Mouse (Mus musculus) mouse trophoblast stem cell (cell line): Measurements from ENCODE around the gene Gp9.

Source experiments
- in situ Hi-C, 2 experiments: fragments of 300-500 bp; cut with MseI, MboI; formaldehyde crosslinking; loops; 2 replicates in 1 of 2; 3 replicates in 1 of 2; pipeline ENCODE4 v1.15.1; 2025

Gp9 gene

DNA sequence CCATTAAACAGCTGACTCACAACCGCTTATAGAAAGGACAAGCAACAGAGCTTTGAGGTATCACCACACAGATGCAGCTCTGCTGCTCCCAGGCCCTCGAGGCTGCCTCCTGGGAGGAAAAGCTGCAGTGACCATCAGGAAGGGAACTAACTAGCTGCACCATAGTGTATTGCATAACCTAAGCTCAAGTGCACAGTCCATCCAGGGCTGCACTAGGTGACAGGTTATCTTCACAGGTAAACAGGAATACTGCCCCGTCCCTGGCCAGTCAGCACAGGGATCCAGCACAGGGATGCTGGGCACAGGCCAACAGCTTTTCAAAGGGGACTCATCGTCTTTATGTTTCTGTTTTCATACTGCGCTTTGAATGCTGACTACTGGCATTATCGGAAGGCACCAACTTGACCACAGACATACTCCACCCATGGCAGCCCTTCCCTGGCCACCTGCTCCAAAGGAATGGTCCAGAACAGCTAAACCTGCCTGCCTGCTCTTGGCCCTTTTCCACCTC is 31.8 kb downstream of the Gp9 start:
- in situ Hi-C loops: no loop called here

GRCm38 (mm10) chr6:87810311-87810710 is 32.4 kb downstream of the Gp9 start:
- in situ Hi-C loops: no loop called here

DNA sequence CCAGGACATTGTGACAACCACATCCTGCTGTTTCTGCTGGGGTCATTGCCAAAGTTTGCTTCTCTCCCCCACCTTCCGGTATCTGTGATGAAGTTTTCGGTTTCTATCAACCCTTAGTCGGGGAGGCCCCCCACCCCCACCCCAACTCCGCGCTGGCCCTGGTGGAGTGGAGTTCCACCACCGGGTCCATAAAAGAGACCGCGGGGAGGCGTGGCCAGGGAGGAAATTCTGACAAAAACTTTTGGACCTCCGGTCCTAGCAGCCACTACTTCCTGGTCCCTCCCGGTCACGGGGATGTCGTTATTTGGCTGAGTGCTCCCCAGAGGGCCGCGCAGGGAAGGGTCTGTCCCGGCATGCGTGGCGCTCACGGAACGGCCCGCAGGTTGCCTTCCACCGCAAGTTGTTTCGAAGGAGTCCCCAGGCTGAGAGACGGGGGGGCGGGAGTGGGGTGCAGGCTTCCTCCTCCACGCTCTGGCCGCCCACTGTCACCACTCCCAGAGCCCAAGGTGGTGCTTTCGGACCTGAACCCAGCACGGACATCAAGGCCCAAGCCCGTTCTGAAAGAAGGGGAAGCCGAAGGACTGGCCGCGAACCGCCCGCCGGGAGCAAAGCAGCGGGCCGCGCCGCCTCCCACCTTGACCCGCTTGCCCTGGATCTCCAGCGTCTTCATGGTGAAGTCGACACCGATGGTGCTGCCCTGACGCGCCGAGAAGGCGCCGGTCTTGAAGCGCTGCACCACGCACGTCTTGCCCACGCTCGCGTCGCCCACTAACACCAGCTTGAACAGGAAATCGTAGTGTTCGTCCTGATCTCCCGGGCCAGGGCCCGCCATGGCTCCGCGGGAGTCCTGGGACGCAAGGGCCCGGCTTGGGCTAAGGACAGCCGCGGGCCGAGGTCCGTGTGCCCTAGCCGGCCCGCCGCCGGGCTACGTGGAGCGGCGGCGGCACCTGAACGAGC is 33.1 kb downstream of the Gp9 start:
- in situ Hi-C loops: no loop called here

- in situ Hi-C loops: no loop called here
Observed at GRCm38 (mm10) chr6:87811675-87812338, 33.9 kb downstream of the Gp9 start, which contains the start of gene Rab43. TSS of gene Rab43 (minus strand) at chr6:87812164.

GRCm38 (mm10) chr6:87812656-87813055 is 34.8 kb downstream of the Gp9 start:
- in situ Hi-C loops: no loop called here

DNA sequence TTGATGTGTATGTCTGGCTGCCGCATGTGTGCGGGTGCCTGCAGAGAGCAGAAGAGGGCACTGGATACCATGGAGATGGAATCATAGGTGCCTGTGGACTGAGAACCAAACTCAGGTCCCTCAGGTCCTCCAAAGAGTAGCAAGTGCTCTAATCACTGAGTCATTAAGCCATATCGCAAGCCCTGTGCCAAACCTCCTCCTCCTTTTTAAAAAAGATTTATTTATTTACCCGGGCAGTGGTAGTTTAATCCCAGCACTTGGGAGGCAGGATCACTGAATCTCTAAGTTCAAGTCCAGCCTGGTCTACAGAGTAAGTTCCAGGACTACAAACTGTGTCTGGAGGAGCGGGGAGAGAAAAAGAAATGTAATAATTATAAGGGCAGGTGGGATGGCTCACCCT is 36.6 kb downstream of the Gp9 start:
- in situ Hi-C loops: no loop called here

DNA sequence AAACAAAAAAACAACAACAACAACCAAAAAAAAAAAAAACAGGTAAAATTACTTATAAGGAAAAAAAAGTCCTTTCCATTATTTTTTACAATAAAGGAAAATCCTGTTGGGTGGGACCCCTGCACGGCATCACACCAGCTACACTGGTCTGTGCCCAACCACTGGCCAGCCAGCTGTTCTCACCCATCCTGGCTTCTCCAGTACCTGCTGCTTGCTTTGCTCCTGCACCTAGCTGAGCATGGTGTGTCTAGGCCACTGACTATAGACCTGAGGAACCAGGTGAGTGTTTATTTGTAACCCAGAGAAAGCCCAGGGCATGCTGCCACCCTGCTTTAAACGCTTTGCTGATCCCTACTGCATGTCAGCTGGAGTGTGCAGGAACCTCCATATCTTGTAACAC is 42.5 kb downstream of the Gp9 start:
- in situ Hi-C loops: no loop called here
